Mouse (Mus musculus) small intestine, adult 2 months (tissue): ENCODE results near the gene Tuba3a.

ENCODE experiments used
- CTCF ChIP-seq: fragments of 200-500 bp; IDR thresholded peaks from 2 replicates; pipeline ENCODE4 v1.5.1; 2012; ENCODE audit warnings: low read depth, mild to moderate bottlenecking, control low read depth, inconsistent platforms, low read length, moderate library complexity, mixed read lengths; ENCODE audit not compliant: insufficient replicate concordance, insufficient read length; ENCODE audit errors: extremely low read depth
- POLR2A ChIP-seq: fragments of 200-500 bp; IDR thresholded peaks from 2 replicates; pipeline ENCODE4 v1.6.1; 2012; ENCODE audit warnings: low read depth, mild to moderate bottlenecking, control low read depth, inconsistent platforms, low read length, moderate library complexity

DNA sequence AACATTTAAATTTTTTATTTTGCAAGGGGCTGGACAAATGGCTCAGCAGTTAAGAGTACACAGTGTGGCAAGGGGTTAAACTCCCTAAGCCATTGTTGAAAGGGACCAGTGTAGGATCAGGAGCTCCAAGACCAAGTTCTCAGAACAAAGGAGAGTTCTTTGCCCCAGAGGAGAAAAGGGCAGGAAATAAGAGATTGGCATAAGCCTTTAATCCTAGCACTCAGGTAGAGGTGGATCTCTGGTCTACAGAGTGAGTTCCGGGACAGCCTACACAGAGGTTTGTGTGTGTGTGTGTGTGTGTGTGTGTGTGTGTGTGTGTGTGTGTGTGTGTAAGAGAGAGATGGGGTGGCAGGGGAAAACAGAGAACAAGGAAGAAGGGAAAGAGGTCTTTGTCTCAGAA lies 15.1 kb upstream of the Tuba3a start:
- no peak for TF ChIP-seq POLR2A
- TF ChIP-seq CTCF = no peak
